Mouse (Mus musculus): Measurements from ENCODE around the gene 9030624G23Rik.
"Not testable (repeated sequence)": the region's sequence is repeated elsewhere in the genome, so short reads cannot be mapped to it uniquely, and the experiment has no call there.

The 9030624G23Rik gene

DNA sequence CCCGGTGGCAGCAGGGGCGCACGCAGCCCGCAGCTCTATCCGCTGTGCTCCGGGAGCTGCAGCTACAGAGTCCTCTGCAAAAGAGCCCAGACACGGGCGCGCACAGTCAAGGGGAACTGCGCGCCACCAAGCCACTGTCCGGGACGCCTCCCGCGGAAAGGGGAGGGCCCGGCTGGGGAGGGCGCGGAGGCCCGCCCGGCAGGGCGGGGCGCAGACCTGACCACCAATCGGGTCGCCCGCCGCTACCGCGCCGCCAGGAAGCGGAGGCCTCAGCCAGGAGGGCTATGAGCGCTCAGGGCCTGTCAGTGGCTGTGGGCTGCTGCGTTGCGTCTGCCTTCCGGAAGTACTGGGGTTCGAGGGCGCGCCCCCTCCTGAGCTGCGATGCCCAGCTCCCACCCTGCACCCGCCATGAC lies at the start of gene 9030624G23Rik:
TSS of gene 9030624G23Rik (minus strand) at position 139 of the 413 bp plus-strand sequence.
- DNase-seq (ENCODE audit: low read depth): not testable (repeated sequence)

DNA sequence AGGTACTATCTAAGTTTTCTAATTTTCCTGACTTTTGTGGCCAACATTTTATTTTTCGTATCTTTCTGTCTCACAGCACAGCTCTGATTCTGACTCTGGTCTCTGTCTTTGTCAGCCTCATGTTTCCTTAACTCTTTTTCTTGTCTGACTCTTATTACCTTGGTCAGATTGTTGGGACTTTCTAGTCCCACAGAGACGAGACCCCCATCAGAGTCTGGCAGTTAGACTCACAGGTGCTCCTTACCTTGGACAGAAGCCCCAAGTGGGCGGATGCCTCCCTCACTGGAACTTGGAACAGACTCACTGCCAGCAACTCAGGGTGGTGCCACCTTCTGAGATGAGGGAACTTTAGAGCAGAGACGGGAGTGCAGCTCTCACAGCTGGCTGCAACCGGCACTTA lies 13.9 kb downstream of the 9030624G23Rik start:
- not testable (repeated sequence) for DNase-seq (ENCODE audit: low read depth)

All from 416B (cell line).